Mouse (Mus musculus) heart, adult 2 months (tissue): ENCODE measurements around the gene Inpp5a. TPM values are rescaled to one million over a fixed set of nuclear protein-coding genes. Genes with fewer than 3 reads are reported as not detected.
A peak's percentile ranks its signal among the peaks of the same experiment; 100 is the strongest.

Source experiments
- DNase-seq, 2 experiments: peaks; one replicate each; pipeline ENCODE4 v3.0.0; 2021
- H3K27ac ChIP-seq: fragments of 200-600 bp; 2 replicates; pipeline ENCODE4 v1.8.1; 2022
- H3K27me3 ChIP-seq: fragments of 200-500 bp; 2 replicates; pipeline ENCODE4 v1.6.1; 2012; ENCODE audit warnings: mild to moderate bottlenecking, low read length, inconsistent platforms, mixed read lengths; ENCODE audit not compliant: control insufficient read depth, insufficient read depth
- H3K36me3 ChIP-seq: fragments of 200-500 bp; 2 replicates; pipeline ENCODE4 v1.6.1; 2012; ENCODE audit warnings: low read length, inconsistent platforms; ENCODE audit not compliant: control insufficient read depth, insufficient read depth
- H3K4me1 ChIP-seq: fragments of 200-500 bp; 2 replicates; pipeline ENCODE4 v1.6.1; 2011; ENCODE audit warnings: low read length; ENCODE audit not compliant: control insufficient read depth, insufficient read depth
- H3K4me3 ChIP-seq: fragments of 200-600 bp; 2 replicates; pipeline ENCODE4 v1.8.1; 2022
- H3K79me2 ChIP-seq: fragments of 200-500 bp; replicated peaks from 2 replicates; pipeline ENCODE4 v1.6.1; 2012; ENCODE audit warnings: mild to moderate bottlenecking, inconsistent platforms, low read length, moderate library complexity, mixed read lengths; ENCODE audit not compliant: control insufficient read depth, insufficient read depth
- H3K9ac ChIP-seq: fragments of 200-500 bp; 2 replicates; pipeline ENCODE4 v1.6.1; 2012; ENCODE audit warnings: low read depth, mild to moderate bottlenecking, control low read depth, inconsistent platforms, low read length, mixed read lengths
- CTCF ChIP-seq: fragments of 200-600 bp; IDR thresholded peaks from 2 replicates; pipeline ENCODE4 v1.8.1; 2022; ENCODE audit warnings: antibody characterized with exemption, mild to moderate bottlenecking, moderate library complexity
- EP300 ChIP-seq: fragments of 200-500 bp; IDR thresholded peaks from 2 replicates; pipeline ENCODE4 v1.6.1; 2011; ENCODE audit warnings: low read depth, low read length, control low read depth; ENCODE audit not compliant: insufficient read depth
- POLR2A ChIP-seq: fragments of 200-500 bp; IDR thresholded peaks from 2 replicates; pipeline ENCODE4 v1.6.1; 2011; ENCODE audit warnings: mild to moderate bottlenecking, low read depth, low read length, control low read depth; ENCODE audit not compliant: insufficient read depth
- whole genome bisulfite sequencing: fragments of 180-500 bp; shearing (Covaris S2); methylation state at CpG from one replicate; pipeline ENCODE4 v1.1.7; 2018; 5-methylcytosine and 5-hydroxymethylcytosine counted together
- intact Hi-C: fragments of 180-260 bp; cut with DNase I; formaldehyde crosslinking; loops from one replicate; pipeline ENCODE4 v1.15.1; 2025
- polyA plus RNA-seq: library from polyadenylated mRNA; depleted of rRNA; stranded (reverse); fragments of >200 nt; gene quantifications from 2 replicates; pipeline ENCODE4 v1.2.3, GENCODE M21; 2012
- total RNA-seq, 2 experiments: library from RNA; stranded (reverse); gene quantifications; 2 replicates each; pipeline ENCODE4 v1.2.3; 2021

Gene Inpp5a
- total and polyA plus RNA-seq, 3 experiments, result 134 to 306 (median 280) TPM

GRCm38 (mm10) chr7:139453198-139453597 lies 64.3 kb downstream of the Inpp5a start:
- DNase-seq, result no peak
- H3K79me2 ChIP-seq, result peaks cover 15% of the 10 kb centered on the region
- no peaks in the 10 kb centered on the region for H3K27me3 ChIP-seq
- no peak overlapping the region for H3K9ac ChIP-seq
- no peak overlapping the region for H3K27ac ChIP-seq
- peaks cover 33% of the 10 kb centered on the region for H3K4me1 ChIP-seq
- intact Hi-C loops, result no loop called here
- no peak overlapping the region for H3K4me3 ChIP-seq
- WGBS, result 14% methylated on average over 1 of the region's 1 CpGs
- no peaks in the 10 kb centered on the region; the same call in 1 of the 2 replicates for H3K36me3 ChIP-seq
- TF ChIP-seq CTCF, result no peak
- no peak for TF ChIP-seq POLR2A

- H3K4me1 ChIP-seq, result peaks cover 30% of the 10 kb centered on the region
These were observed 65.4 kb downstream of the Inpp5a start for GRCm38 (mm10) chr7:139454285-139454684.

GRCm38 (mm10) chr7:139456759-139457158 lies 67.8 kb downstream of the Inpp5a start:
- 66% methylated on average over 6 of the region's 6 CpGs for WGBS
- no peak overlapping the region for H3K9ac ChIP-seq
- no peaks in the 10 kb centered on the region; the same call in 1 of the 2 replicates for H3K36me3 ChIP-seq
- H3K27ac ChIP-seq, result no peak overlapping the region
- H3K27me3 ChIP-seq, result no peaks in the 10 kb centered on the region
- DNase-seq, result no peak
- peaks cover 14% of the 10 kb centered on the region for H3K4me1 ChIP-seq
- peaks cover 8% of the 10 kb centered on the region for H3K79me2 ChIP-seq
- intact Hi-C loops, result no loop called here
- TF ChIP-seq POLR2A (no peak), EP300 (no peak), CTCF (no peak)
- no peak overlapping the region for H3K4me3 ChIP-seq

More at GRCm38 (mm10) chr7:139454285-139454684, 65.4 kb downstream of the Inpp5a start:
- Histone ChIP-seq H3K27ac (no peak overlapping the region), H3K79me2 (peaks cover 13% of the 10 kb centered on the region), H3K36me3 (no peaks in the 10 kb centered on the region; the same call in 1 of the 2 replicates), H3K9ac (no peak overlapping the region), H3K4me3 (no peak overlapping the region), H3K27me3 (no peaks in the 10 kb centered on the region)
- peak in 1 of 2 experiments; percentile 15 for DNase-seq
- WGBS, result 72% methylated on average over 3 of the region's 3 CpGs
- intact Hi-C loops, result no loop called here
- no peak for TF ChIP-seq EP300
- TF ChIP-seq POLR2A, result no peak
- TF ChIP-seq CTCF, result no peak

- no peak overlapping the region for H3K9ac ChIP-seq
- H3K4me3 ChIP-seq, result no peak overlapping the region
- no peaks in the 10 kb centered on the region for H3K36me3 ChIP-seq
- DNase-seq, result no peak
- intact Hi-C loops, result no loop called here
- H3K27me3 ChIP-seq, result no peaks in the 10 kb centered on the region
- WGBS, result 88% methylated on average over 12 of the region's 12 CpGs
- peaks cover 5% of the 10 kb centered on the region for H3K79me2 ChIP-seq
- TF ChIP-seq EP300 (no peak), CTCF (no peak), POLR2A (no peak)
- no peak overlapping the region for H3K27ac ChIP-seq
- H3K4me1 ChIP-seq, result peaks cover 15% of the 10 kb centered on the region
These were observed 72.4 kb downstream of the Inpp5a start for GRCm38 (mm10) chr7:139461344-139461743.

GRCm38 (mm10) chr7:139462142-139462541 lies 73.2 kb downstream of the Inpp5a start:
- H3K36me3 ChIP-seq, result peaks cover 3% of the 10 kb centered on the region; the same call in 1 of the 2 replicates
- H3K9ac ChIP-seq, result no peak overlapping the region
- TF ChIP-seq POLR2A (no peak), CTCF (no peak), EP300 (no peak)
- 85% methylated on average over 10 of the region's 10 CpGs for WGBS
- peaks cover 5% of the 10 kb centered on the region for H3K79me2 ChIP-seq
- H3K4me1 ChIP-seq, result peaks cover 22% of the 10 kb centered on the region
- H3K4me3 ChIP-seq, result no peak overlapping the region
- intact Hi-C loops, result no loop called here
- H3K27ac ChIP-seq, result no peak overlapping the region
- no peak for DNase-seq
- H3K27me3 ChIP-seq, result no peaks in the 10 kb centered on the region

- WGBS, result 78% methylated on average over 4 of the region's 4 CpGs
- no peak for DNase-seq
- Histone ChIP-seq H3K79me2 (no peaks in the 10 kb centered on the region; the same call in 1 of the 2 replicates), H3K36me3 (peaks cover 10% of the 10 kb centered on the region), H3K4me3 (no peak overlapping the region), H3K4me1 (peaks cover 47% of the 10 kb centered on the region), H3K27ac (no peak overlapping the region), H3K27me3 (no peaks in the 10 kb centered on the region), H3K9ac (no peak overlapping the region)
- no peak for TF ChIP-seq POLR2A
- intact Hi-C loops, result loop anchor here (2.0 kb wide), 1 partner anchor 19 kb away; no protein-coding TSS in a partner anchor
These were observed 76.6 kb downstream of the Inpp5a start for GRCm38 (mm10) chr7:139465538-139465937.
